Mouse (Mus musculus) erythroblast, embryonic 14.5 days (primary cell): Measurements from ENCODE around the gene Gbf1.

Experiments used
- GATA1 ChIP-seq: IDR thresholded peaks from 2 replicates; pipeline ENCODE4 v1.6.1; 2012; ENCODE audit warnings: low read length, inconsistent platforms, mixed read lengths
- TAL1 ChIP-seq: IDR thresholded peaks from 3 replicates; pipeline ENCODE4 v1.6.1; 2012; ENCODE audit warnings: low read length, inconsistent platforms, mixed read lengths

- TF ChIP-seq TAL1 (no peak), GATA1 (no peak)
Measured at GRCm38 (mm10) chr19:46132577-46132976, 19.7 kb upstream of the Gbf1 start.
